Mouse (Mus musculus) layer of hippocampus, adult 18-20 months (tissue): ENCODE data around the gene Heg1. TPM values are rescaled to one million over a fixed set of nuclear protein-coding genes. Genes with fewer than 3 reads are reported as not detected.

Experiments used
- DNase-seq, 2 experiments: peaks; one replicate each; pipeline ENCODE4 v3.0.0; 2022; ENCODE audit warnings: low spot score in 2 of 2
- total RNA-seq, 2 experiments: library from RNA; stranded (reverse); gene quantifications; 2 replicates each; pipeline ENCODE4 v1.2.3; 2021

The Heg1 gene
- total RNA-seq, 2 experiments from 2014 or later: 21.1 to 21.4 TPM

DNA sequence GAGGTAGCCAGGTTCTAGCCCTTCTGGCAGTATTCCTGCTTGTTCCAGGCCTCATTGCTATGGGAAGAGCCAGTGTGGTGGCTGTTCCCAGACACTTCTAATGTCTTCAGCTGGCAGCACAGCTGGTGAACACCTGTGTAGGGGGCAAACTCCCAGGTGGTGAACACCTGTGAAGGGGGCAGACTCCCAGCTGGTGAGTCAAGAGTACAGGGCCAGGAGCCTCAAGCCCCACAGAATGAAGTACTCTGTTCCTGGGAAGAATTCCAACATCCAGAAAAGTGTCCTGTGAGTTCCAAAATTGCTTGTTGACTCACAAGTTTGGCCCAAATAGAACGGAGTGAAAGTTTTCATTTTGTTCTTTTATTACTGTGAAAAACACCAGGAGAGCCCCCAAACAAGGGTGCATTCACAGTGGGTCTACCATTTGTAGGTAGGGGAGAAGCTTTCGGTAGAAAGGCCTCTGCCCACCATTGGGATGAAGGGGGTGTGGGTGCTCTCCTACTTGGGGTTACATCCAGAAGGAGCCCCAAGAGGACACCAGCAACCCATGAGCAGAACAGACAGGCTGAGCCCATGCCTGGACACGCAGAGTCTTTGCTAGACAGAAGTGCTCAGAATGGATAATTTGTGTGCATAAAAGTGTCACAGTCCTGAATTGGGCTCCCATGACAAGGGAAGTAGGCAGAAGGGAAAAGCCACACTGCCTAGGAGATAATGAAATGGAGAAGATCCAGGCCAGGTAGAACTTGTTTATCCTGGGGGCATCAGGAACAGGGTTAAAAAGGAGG is 84.5 kb downstream of the Heg1 start:
- peak in 1 of 2 experiments; percentile 13 for DNase-seq

DNA sequence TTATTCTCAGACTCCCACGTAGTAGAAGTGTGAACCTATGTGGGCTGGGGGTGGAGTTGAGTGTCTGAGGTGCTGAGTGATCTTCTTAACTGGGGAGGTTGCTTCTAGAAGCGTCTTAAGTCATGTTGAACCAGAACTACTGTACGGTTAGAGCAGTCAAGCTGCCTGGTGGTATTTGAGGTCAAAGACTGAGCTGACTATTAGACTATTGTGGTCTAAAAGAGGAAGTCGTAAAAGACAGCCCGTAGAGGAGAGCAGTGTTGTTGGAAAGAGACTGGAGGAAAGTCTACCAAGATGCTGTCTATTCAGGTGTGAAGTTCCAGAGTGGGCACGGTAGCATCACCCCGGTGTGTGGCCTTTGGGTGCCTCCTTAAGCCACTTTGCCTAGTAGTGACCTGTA is 85.7 kb downstream of the Heg1 start:
- no peak for DNase-seq

DNA sequence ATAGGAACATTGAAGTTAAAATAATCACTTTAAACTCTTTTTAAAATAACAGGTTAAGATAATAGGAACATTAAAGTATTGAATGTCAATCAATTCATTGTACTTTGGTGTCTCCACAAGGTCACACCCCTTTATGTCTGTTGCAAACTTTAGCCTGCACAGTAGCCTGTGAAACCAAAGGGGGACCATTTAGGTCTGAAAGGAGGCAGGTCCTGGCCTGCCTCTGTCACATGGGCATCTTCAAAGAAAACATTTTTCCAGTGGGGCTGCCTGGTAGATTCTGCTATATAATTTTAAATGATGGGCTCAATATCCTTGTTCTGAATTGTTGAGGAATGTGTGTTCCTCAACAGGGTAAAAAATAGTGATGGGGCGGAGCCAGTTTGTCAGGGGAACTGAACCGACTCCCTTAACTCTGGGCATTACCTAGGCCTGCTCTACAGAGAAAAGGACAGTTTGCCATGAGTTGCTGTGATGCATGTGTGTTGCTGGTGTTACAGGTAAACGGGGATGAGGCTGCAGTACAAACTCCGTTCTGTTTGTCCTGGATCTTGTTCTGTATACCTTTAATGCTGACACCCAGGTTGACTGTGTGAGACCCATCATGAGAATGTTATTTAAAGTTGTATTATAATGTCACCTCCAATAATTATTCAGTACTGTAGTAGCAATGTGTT is 86.7 kb downstream of the Heg1 start:
- no peak for DNase-seq

DNA sequence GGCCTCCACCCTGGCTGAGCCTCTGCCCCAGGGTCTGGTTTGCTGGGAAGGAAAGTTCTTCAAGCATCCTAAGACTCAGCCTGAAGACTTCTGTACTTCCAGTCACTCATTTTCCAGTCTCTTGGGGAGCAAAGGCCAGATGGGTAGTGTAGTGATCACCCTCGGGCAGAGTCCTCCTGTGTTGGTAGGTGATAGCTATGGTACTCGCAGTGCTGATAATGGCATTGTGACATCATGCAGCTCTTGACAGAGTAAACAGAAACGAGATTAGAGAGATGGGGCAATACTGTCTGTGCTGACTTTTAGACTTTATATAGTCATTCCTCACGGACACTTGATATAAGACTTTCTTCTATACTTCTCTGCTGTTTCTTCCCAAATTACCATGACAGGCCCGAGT is 88.6 kb downstream of the Heg1 start:
- no peak for DNase-seq

DNA sequence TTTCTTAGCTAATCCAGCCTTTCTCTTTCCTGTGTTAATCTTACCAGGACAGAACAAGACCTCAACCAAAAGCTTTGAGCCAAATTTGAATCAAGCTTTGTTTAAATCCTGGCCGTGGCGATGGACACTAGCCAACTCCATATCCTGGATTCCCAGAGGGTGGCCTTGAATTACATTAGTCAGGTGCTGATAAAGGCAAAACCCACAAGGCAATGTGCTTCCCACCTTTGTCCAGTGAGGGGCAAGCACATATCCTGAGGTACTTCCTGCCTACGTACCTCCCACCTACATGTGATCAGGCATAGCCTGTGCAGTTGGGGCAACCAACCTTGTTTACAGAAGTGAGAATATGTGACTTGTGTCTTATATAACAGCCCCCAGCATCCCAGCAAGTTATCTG is 90.8 kb downstream of the Heg1 start:
- no peak for DNase-seq

DNA sequence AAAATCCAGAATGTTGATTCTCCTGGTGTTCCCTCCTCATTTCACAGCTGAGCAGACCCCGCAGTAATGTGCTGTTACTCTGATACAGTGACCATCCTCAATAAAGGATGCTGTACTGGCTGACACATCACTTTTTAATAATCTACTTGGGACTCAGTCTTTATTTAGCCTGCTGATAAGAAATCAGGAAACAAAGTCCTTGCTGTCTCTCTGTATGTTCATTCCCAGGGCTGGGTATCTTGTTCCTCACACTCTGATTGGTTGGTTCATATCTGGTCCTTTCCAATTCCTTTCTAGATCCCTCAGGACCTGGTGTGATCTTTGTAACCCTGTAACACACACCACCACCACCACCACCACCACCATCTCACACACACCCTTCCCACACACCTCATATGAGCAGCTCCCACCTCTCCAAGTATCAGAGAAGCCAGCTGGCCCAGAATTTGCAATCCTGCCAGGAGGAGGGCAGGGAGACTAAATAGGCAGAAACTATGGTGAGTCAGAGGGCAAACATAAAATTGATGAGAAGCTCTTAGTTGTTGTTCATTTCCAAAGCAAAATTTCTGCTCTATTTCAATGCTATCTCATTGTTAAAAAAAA is 91.7 kb downstream of the Heg1 start:
- peak in 1 of 2 experiments; percentile 19 for DNase-seq

DNA sequence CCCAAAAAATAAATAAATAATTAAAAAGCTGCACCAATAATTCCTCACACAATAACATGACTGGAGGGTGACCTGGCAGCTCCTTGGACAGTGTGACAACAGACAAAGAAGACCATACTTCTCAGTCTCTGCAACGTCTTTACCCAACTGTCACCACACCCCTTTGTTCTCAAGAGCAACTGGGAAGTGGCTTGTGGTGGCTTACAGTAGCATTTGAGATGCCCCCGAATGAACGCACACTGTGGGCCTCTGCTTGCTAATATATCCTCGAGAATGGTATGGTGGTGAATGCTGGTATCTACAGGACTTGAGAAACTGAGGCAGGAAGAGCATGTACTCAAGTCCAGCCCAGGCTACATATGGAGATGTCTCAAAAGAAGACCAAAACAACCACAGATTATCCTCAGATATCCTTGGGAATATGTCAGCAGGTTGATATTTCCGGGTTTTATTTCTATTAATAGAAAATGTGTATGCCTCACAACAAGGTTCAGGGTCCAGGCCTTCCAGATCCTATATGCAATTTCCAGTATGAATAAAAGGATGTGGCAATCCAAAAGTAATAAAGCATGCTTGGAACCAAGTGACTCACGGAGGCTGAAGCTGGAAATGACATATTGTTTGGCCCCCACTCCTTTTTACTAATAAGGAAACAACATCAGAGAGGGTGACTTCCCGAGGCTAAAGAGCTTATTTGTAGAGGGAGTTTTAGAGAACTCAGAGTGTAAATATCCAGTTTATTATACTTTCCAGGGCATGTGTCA is 92.8 kb downstream of the Heg1 start:
- DNase-seq: no peak

DNA sequence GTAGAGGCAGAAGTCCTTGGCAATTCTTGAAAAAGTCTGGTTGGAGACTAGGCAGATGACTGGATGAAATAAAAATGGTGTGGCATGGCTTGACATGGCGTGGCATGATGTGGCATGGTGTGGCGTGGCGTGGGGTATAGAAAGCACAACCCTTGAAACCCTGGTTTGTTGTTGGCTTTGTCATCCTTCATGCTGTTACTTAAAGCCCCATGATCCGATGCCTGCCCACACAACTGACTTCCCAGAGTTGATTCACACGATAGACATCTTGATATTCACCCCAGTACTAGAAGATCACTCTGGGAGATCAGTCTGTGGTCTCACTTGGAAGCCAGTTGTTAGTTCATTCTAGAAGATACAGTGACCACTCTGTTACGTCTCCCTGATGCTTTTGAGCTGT is 93.4 kb downstream of the Heg1 start:
- no peak for DNase-seq

DNA sequence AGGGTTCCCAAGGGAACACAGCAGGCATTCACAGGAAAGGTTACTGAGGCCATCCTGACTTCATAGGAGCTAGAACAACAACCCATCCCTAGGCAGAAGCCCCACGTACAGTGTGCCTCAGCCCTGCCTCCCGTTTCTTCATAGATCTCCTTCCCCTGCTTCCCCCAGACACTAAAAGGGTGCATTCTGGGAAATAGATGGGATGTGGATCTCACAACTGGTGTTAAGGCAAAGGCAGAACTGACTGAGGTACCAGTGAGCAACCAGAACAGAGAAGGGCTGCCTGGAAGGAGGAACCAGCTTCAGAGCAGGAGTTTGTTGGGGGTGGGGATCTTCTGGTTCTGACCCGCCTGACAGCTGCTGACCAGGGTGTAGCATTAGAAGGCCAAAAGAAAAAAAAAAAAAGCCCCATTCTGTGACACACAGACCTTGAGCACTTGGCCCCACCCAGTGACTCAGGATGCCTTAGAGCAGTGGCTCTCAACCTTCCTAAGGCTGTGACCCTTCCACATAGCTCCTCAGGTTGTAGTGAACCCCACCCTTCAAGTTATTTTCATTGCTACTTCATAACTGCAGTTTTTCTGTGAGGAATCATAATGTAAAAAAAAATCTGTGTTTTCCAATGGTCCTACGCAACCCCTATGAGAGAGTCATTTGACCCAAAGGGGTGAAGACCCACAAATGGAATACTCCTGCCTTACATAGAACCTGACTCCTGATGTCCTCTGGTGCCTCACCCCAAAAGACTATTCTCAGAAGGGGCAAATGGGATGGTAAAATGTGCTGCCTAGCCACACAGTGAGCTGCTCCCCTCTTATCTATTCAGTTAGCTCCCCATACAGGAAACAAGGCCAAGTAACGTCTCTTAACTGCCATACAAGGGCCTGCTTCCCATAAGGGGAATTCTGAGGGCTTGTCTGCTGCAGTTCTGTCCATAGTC is 97.9 kb downstream of the Heg1 start:
- no peak for DNase-seq

DNA sequence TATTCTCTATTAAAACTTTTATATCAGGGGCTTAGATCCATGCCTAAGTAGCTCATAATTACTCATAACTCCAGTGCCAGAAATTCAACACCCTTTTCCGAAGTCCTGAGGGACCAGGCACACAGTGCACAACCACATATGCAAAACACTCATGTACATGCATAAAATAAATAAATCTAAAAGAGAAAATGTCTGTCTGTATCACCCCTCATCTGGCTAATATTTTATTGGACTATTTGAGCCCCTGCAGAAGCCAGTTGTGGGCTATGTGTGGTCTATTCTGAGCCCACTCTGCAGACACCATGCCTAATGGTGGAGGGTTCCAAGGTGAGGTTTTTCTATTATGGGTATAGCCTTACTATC is 98.5 kb downstream of the Heg1 start:
- DNase-seq: no peak

DNA sequence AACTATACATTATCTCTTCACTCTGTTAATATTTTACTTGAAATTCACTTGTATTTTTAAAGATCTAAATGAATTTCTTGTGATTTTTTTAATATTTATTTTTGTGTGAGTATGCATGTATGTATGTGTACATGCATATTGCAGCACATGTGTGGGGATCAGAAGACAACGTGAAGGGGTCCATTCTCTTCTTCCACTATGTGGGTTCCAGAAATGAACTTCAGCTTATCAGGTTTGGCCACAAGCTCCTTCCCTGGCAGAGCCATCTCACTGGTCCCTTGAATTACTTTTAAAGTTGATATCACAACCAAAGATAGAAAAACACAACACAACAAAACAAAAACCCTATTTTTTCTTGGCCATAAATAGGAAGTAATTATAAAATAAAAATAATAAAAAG is 100.4 kb downstream of the Heg1 start:
- DNase-seq: no peak

DNA sequence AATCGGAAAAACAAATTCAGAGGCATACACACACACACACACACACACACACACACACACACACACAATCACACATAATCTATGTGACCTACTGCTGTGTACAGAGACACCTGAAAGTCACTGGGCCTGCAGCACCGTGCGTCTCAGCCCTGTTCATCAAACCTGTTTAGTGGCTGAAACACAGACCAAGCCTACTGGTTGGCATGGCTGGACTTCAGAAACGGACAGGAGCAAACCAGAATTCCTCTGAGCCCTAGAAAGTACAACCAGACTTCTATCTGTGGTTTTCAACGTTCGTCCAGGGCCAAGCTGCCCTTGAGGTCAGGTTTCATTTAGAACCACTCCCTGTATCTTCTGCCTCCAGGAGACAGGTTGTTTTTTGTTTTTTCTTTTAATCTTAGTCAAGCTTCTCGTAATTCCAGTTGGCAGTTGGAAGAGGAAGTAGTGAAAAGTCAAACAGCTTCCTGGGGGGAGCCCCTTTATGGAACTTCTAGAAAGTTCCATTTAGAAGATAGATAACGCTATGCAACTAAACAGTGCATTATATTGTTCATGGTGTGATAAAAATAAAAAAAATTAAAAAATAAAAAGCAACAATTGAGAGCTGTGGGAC is 101.0 kb downstream of the Heg1 start:
- no peak for DNase-seq

DNA sequence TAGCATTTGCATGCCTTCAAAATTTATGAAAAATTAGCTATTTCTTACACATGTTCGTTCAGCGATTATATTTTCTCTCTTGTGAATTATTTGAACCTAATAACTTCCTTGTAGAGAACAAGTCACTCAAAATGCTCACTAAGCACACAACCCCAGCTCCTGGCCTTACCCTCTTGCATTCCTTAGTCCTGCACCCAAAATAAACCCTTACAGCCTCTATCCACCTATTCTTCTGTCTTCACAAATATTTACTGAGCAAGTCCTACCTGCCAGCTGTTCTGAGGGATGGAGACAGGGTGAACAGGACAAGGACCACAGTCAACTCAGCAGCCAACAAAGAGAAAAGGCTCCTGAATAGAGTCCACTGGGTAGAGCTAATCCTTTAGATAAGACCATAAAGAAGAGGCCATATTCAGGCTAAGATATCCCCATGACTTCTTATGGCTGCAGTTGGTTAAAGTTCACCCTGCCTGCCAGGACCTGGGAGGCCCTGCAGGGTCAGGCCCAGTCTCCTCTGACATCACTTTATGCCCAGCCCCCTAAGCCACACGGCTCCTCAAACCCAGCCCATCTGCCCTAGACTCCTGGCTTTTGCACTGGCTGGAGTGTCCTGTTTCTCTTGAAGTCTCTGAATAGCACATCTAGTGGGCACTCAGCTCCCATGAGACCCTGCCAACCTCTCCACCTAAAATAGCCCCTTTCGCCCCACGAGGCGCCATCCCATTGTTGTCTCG is 102.7 kb downstream of the Heg1 start:
- no peak for DNase-seq

DNA sequence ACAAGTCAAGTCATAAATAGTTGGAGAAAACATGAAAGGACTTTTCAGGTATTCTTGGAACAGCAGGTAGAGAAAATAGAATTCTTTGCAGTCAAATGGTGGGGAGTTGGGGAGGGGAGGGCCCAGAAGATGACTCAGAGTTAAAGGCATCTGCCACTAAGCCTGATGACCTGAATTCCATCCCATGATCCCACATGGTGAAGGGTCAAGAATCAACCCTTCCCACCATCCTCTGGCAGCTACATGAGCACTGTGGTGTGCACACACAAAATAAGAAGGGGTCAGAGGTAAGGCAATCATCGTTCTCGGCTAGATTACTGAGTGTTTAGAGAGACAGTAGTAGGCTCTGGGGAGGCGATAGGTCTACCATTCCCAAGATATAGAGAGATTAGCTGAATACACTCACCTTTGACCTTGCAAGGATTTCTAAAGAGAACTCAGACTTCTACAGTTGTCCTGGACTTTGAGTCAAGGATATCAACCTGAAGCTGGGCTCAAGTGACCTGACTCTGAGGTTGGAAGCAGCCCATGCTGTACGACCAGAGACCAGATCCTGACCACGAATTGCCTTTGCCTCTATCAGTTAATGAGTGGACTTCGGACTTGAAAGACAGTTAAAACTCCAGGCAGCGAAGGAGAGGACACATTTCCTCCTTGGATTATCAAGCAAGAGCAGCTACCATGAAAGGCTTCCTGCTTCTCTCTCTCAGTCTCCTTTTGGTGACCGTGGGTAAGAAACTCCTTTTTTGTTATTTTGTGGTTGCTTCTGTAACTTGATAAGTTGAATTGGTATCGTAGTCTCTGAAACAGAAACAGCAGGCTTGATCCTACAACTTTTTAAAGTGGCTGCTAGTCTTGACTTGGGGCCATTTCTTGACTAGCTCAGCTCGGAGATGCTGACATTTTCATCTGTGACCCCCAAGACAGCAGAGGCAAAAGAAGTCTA is 109.9 kb downstream of the Heg1 start, which contains the start of gene Muc13:
Muc13 (plus strand) TSS at position 192 of the 946 bp plus-strand sequence.
- DNase-seq: no peak

DNA sequence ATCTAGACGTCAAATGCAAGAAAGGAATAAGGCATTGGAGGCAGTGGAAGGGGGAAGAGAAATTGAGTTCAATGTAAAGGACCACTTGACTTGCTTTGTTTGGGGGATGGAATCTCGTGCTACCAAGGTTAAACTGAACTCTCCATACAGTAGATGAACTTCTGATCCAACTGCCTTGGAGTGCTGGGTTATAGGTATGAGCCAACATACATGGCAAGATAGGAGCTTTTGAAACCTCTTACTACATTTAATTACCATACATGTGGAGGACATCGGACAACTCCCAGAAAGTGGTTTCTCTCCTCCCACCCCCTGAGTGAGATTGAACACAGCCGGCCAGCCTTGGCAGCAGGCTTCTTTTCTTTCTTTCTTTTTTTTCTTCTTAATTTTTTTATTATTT is 110.9 kb downstream of the Heg1 start:
- no peak for DNase-seq

DNA sequence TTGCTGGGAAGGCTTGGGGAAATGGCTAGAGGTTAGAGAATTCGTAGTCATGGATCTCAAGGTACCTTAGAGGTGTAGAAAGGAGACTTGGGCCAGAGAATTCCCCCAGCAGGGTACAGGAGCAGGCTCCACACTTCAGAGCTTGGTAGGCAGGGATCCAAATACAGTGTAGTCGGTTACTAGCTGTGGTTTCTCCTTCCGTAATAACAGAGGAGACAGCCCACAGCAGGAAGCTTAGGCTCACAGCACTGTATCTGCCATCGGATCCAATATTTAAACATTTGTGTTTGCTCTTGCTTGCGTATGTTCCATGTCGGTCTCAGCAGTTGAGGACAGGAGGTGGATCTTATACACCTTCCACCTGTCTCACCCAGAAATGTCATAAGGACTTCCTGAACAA is 111.7 kb downstream of the Heg1 start:
- DNase-seq: no peak

DNA sequence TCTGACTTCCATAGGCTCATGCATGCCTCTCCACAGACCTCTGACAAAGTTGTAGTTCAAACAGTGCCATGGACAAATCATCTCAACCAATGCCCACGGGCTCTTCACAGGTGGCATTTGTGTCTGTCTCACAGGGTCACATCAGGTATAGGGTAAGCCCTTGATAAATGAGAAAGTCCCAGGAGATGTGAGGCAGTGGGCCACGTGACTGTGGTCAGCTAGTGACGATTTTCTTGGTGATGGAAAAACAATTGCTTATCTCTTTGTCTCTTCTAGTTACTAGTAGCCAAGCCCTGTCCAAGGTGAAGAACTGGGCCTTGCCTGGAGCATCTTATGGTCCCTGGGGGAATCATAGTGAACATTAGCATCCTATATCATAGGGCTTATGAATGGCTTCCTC is 112.6 kb downstream of the Heg1 start:
- DNase-seq: no peak

DNA sequence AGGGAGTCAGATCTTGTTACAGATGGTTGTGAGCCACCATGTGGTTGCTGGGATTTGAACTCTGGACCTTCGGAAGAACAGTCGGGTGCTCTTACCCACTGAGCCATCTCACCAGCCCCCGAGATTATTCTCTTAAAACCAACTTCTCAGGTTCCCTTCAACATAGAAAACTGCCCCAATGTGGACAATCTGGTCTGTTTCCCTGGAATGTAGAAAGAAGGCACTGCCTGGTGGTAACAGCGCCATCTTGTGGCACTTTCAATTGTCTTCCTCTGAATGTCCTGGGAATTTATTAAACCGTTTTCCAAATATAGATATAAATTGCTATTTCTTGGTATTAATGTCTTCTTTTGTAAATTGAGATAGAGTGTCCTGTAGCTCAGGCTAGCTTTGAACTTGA is 113.7 kb downstream of the Heg1 start:
- peak; percentile 7 to 77 for DNase-seq
